Mouse (Mus musculus) adrenal gland, postnatal 25 days (tissue): ENCODE results near the gene Frrs1. TPM values are rescaled to one million over a fixed set of nuclear protein-coding genes. Genes with fewer than 3 reads are reported as not detected.

Experiments used
- total RNA-seq: library from RNA; stranded (reverse); gene quantifications from 2 replicates; pipeline ENCODE4 v1.2.3, GENCODE M21; 2021

Frrs1 gene
- total RNA-seq, 1 experiment from 2014 or later: 31.4 TPM

Other genes with a start within 250 kb of the Frrs1 start
- 17.9 and 18.9 TPM in 2 replicates for gene Trmt13, start 244.9 kb upstream of the Frrs1 start, total RNA-seq
- gene Mfsd14a, start 196.8 kb upstream of the Frrs1 start, total RNA-seq: 60.3 and 68.2 TPM in 2 replicates
- gene Gm43191, start 178.2 kb upstream of the Frrs1 start, total RNA-seq: 0.61 TPM in 1 of 2 replicates, not detected in the other
- gene Slc35a3, start 146.6 kb upstream of the Frrs1 start, total RNA-seq: 24.5 and 29.5 TPM in 2 replicates
- gene Agl, start 51.3 kb upstream of the Frrs1 start, total RNA-seq: 50.5 and 57.7 TPM in 2 replicates
- not detected in 2 replicates for gene 4930455H04Rik, start 108.8 kb downstream of the Frrs1 start, total RNA-seq
- gene Palmd, start 109.5 kb downstream of the Frrs1 start, total RNA-seq: 56.5 and 66.8 TPM in 2 replicates